Mouse (Mus musculus): ENCODE results near the gene Klhdc4. TPM values are rescaled to one million over a fixed set of nuclear protein-coding genes. Genes with fewer than 3 reads are reported as not detected.
A peak's percentile ranks its signal among the peaks of the same experiment; 100 is the strongest.

Klhdc4 gene
- polyA plus RNA-seq, 1 experiment from 2014 or later, result 46.2 TPM

GRCm38 (mm10) chr8:121861806-121862548, 32.6 kb upstream of the Klhdc4 start:
- Histone ChIP-seq H3K4me1 (no peaks in the 10 kb centered on the region), H3K4me2 (replicated peaks) (no peak overlapping the region), H3K4me3 (no peak overlapping the region), H3K27ac (replicated peaks) (no peak overlapping the region), H3K36me3 (no peaks in the 10 kb centered on the region), H3K9ac (replicated peaks) (no peak overlapping the region), H3K9me3 (no peaks in the 10 kb centered on the region), H3K27me3 (no peaks in the 10 kb centered on the region)
- WGBS, result 73% methylated on average over 10 of the region's 12 CpGs
- no peak for ATAC-seq (replicated peaks)

- 69% methylated on average over 6 of the region's 6 CpGs for WGBS
- Histone ChIP-seq H3K36me3 (no peaks in the 10 kb centered on the region), H3K4me3 (no peak overlapping the region), H3K4me1 (no peaks in the 10 kb centered on the region), H3K4me2 (replicated peaks) (no peak overlapping the region), H3K27me3 (no peaks in the 10 kb centered on the region), H3K9me3 (no peaks in the 10 kb centered on the region), H3K9ac (replicated peaks) (no peak overlapping the region), H3K27ac (replicated peaks) (no peak overlapping the region)
- no peak for ATAC-seq (replicated peaks)
Measured at GRCm38 (mm10) chr8:121861276-121861675, 31.9 kb upstream of the Klhdc4 start.

GRCm38 (mm10) chr8:121857747-121858146, 28.4 kb upstream of the Klhdc4 start:
- H3K4me2 ChIP-seq (replicated peaks), result no peak overlapping the region
- H3K36me3 ChIP-seq, result no peaks in the 10 kb centered on the region
- no peaks in the 10 kb centered on the region for H3K4me1 ChIP-seq
- H3K27ac ChIP-seq (replicated peaks), result no peak overlapping the region
- no peaks in the 10 kb centered on the region for H3K27me3 ChIP-seq
- no peaks in the 10 kb centered on the region for H3K9me3 ChIP-seq
- no peak overlapping the region for H3K9ac ChIP-seq (replicated peaks)
- ATAC-seq (replicated peaks), result no peak
- no peak overlapping the region for H3K4me3 ChIP-seq
- 54% methylated on average over 2 of the region's 2 CpGs for WGBS

GRCm38 (mm10) chr8:121857331-121857730, 28.0 kb upstream of the Klhdc4 start:
- ATAC-seq (replicated peaks), result no peak
- H3K4me1 ChIP-seq, result no peaks in the 10 kb centered on the region
- no peaks in the 10 kb centered on the region for H3K27me3 ChIP-seq
- H3K9me3 ChIP-seq, result no peaks in the 10 kb centered on the region
- no peak overlapping the region for H3K4me2 ChIP-seq (replicated peaks)
- 63% methylated on average over 9 of the region's 9 CpGs for WGBS
- H3K27ac ChIP-seq (replicated peaks), result no peak overlapping the region
- no peaks in the 10 kb centered on the region for H3K36me3 ChIP-seq
- no peak overlapping the region for H3K4me3 ChIP-seq
- H3K9ac ChIP-seq (replicated peaks), result no peak overlapping the region

- Histone ChIP-seq H3K9me3 (no peaks in the 10 kb centered on the region), H3K4me2 (replicated peaks) (no peak overlapping the region)
- 87% methylated on average over 14 of the region's 14 CpGs for WGBS
Measured at GRCm38 (mm10) chr8:121856071-121856746, 26.8 kb upstream of the Klhdc4 start.

GRCm38 (mm10) chr8:121853586-121853985, 24.2 kb upstream of the Klhdc4 start:
- H3K9me3 ChIP-seq, result no peaks in the 10 kb centered on the region
- WGBS, result 78% methylated on average over 2 of the region's 2 CpGs
- ATAC-seq (replicated peaks), result no peak

More at GRCm38 (mm10) chr8:121856071-121856746, 26.8 kb upstream of the Klhdc4 start:
- Histone ChIP-seq H3K27ac (replicated peaks) (no peak overlapping the region), H3K9ac (replicated peaks) (no peak overlapping the region), H3K27me3 (no peaks in the 10 kb centered on the region), H3K4me1 (peaks cover 6% of the 10 kb centered on the region), H3K36me3 (no peaks in the 10 kb centered on the region), H3K4me3 (no peak overlapping the region)
- ATAC-seq (replicated peaks), result no peak

GRCm38 (mm10) chr8:121852464-121852863, 23.1 kb upstream of the Klhdc4 start:
- H3K4me2 ChIP-seq (replicated peaks), result no peak overlapping the region
- 71% methylated on average over 7 of the region's 7 CpGs for WGBS
- no peaks in the 10 kb centered on the region for H3K36me3 ChIP-seq
- H3K9me3 ChIP-seq, result no peaks in the 10 kb centered on the region
- H3K27ac ChIP-seq (replicated peaks), result no peak overlapping the region
- no peak overlapping the region for H3K4me3 ChIP-seq
- peaks cover 16% of the 10 kb centered on the region for H3K4me1 ChIP-seq
- no peaks in the 10 kb centered on the region for H3K27me3 ChIP-seq
- no peak for ATAC-seq (replicated peaks)
- no peak overlapping the region for H3K9ac ChIP-seq (replicated peaks)

More at GRCm38 (mm10) chr8:121853586-121853985, 24.2 kb upstream of the Klhdc4 start:
- H3K4me3 ChIP-seq, result no peak overlapping the region
- no peaks in the 10 kb centered on the region for H3K27me3 ChIP-seq
- H3K27ac ChIP-seq (replicated peaks), result no peak overlapping the region
- H3K4me1 ChIP-seq, result peaks cover 16% of the 10 kb centered on the region
- H3K36me3 ChIP-seq, result no peaks in the 10 kb centered on the region
- H3K9ac ChIP-seq (replicated peaks), result no peak overlapping the region
- H3K4me2 ChIP-seq (replicated peaks), result no peak overlapping the region

- 51% methylated on average over 7 of the region's 7 CpGs for WGBS
- Histone ChIP-seq H3K9ac (replicated peaks) (peak overlapping the region; percentile 47; the same call in 1 of the 2 replicates), H3K4me1 (peaks cover 16% of the 10 kb centered on the region)
Measured at GRCm38 (mm10) chr8:121851716-121852115, 22.3 kb upstream of the Klhdc4 start.

GRCm38 (mm10) chr8:121850821-121851470, 21.6 kb upstream of the Klhdc4 start:
- peak overlapping the region; percentile 42 for H3K4me2 ChIP-seq (replicated peaks)
- H3K9ac ChIP-seq (replicated peaks), result peak overlapping the region; percentile 47
- peak; percentile 86 for ATAC-seq (replicated peaks)
- H3K27me3 ChIP-seq, result no peaks in the 10 kb centered on the region
- H3K4me3 ChIP-seq, result peak overlapping the region; percentile 21
- H3K36me3 ChIP-seq, result no peaks in the 10 kb centered on the region
- peaks cover 16% of the 10 kb centered on the region for H3K4me1 ChIP-seq
- H3K27ac ChIP-seq (replicated peaks), result no peak overlapping the region
- no peaks in the 10 kb centered on the region for H3K9me3 ChIP-seq
- WGBS, result 4% methylated on average over 24 of the region's 24 CpGs

More at GRCm38 (mm10) chr8:121851716-121852115, 22.3 kb upstream of the Klhdc4 start:
- Histone ChIP-seq H3K27me3 (no peaks in the 10 kb centered on the region), H3K4me2 (replicated peaks) (no peak overlapping the region), H3K9me3 (no peaks in the 10 kb centered on the region), H3K27ac (replicated peaks) (no peak overlapping the region), H3K36me3 (no peaks in the 10 kb centered on the region), H3K4me3 (no peak overlapping the region)
- ATAC-seq (replicated peaks), result no peak

- 0 out of 2 replicates have a peak, but pooled peaks have one; percentile 4 for ATAC-seq (replicated peaks)
- H3K27me3 ChIP-seq, result no peaks in the 10 kb centered on the region
Measured at GRCm38 (mm10) chr8:121850436-121850820, 21.1 kb upstream of the Klhdc4 start.

GRCm38 (mm10) chr8:121850018-121850417, 20.6 kb upstream of the Klhdc4 start:
- no peak overlapping the region for H3K9ac ChIP-seq (replicated peaks)
- 15% methylated on average over 6 of the region's 6 CpGs for WGBS
- peaks cover 16% of the 10 kb centered on the region for H3K4me1 ChIP-seq
- H3K36me3 ChIP-seq, result no peaks in the 10 kb centered on the region
- H3K27ac ChIP-seq (replicated peaks), result no peak overlapping the region
- ATAC-seq (replicated peaks), result peak; percentile 41; the same call in 1 of the 2 replicates
- no peaks in the 10 kb centered on the region for H3K27me3 ChIP-seq
- H3K4me3 ChIP-seq, result no peak overlapping the region
- H3K9me3 ChIP-seq, result no peaks in the 10 kb centered on the region
- no peak overlapping the region for H3K4me2 ChIP-seq (replicated peaks)

More at GRCm38 (mm10) chr8:121850436-121850820, 21.1 kb upstream of the Klhdc4 start:
- H3K36me3 ChIP-seq, result no peaks in the 10 kb centered on the region
- H3K4me1 ChIP-seq, result peaks cover 16% of the 10 kb centered on the region
- H3K4me2 ChIP-seq (replicated peaks), result peak overlapping the region; percentile 42; the same call in 1 of the 2 replicates
- no peak overlapping the region for H3K4me3 ChIP-seq
- no peak overlapping the region for H3K27ac ChIP-seq (replicated peaks)
- WGBS, result 43% methylated on average over 12 of the region's 12 CpGs
- H3K9me3 ChIP-seq, result no peaks in the 10 kb centered on the region
- no peak overlapping the region for H3K9ac ChIP-seq (replicated peaks)

- Histone ChIP-seq H3K4me3 (no peak overlapping the region), H3K36me3 (no peaks in the 10 kb centered on the region), H3K4me2 (replicated peaks) (no peak overlapping the region), H3K4me1 (peaks cover 16% of the 10 kb centered on the region), H3K27ac (replicated peaks) (no peak overlapping the region), H3K27me3 (no peaks in the 10 kb centered on the region), H3K9ac (replicated peaks) (no peak overlapping the region), H3K9me3 (no peaks in the 10 kb centered on the region)
- 69% methylated on average over 9 of the region's 9 CpGs for WGBS
- no peak for ATAC-seq (replicated peaks)
Measured at GRCm38 (mm10) chr8:121849303-121849702, 19.9 kb upstream of the Klhdc4 start.

Data from forebrain, embryonic 15.5 days (tissue).